Mouse (Mus musculus) embryo, embryonic 10 days (tissue): ENCODE measurements around the gene Arhgap9.
"Not testable (repeated sequence)": the region's sequence is repeated elsewhere in the genome, so short reads cannot be mapped to it uniquely, and the experiment has no call there.

Experiments
- DNase-seq: peaks from one replicate; pipeline ENCODE4 v3.0.0-alpha.2; 2015; ENCODE audit warnings: low spot score

The Arhgap9 gene

GRCm38 (mm10) chr10:127292987-127293538 lies 28.7 kb upstream of the Arhgap9 start:
- DNase-seq = no peak

- DNase-seq = no peak
Observed at GRCm38 (mm10) chr10:127293590-127294113, 28.1 kb upstream of the Arhgap9 start.

GRCm38 (mm10) chr10:127294895-127295510 lies 26.8 kb upstream of the Arhgap9 start:
- no peak for DNase-seq

- DNase-seq = no peak
Observed at GRCm38 (mm10) chr10:127295986-127296794, 25.6 kb upstream of the Arhgap9 start.

GRCm38 (mm10) chr10:127297015-127297871 lies 24.5 kb upstream of the Arhgap9 start:
- no peak for DNase-seq

- no peak for DNase-seq
Observed at GRCm38 (mm10) chr10:127300361-127300760, 21.4 kb upstream of the Arhgap9 start.

- DNase-seq = no peak
Observed at GRCm38 (mm10) chr10:127303136-127303535, 18.6 kb upstream of the Arhgap9 start.

- DNase-seq = not testable (repeated sequence)
Observed at GRCm38 (mm10) chr10:127309167-127309566, 12.6 kb upstream of the Arhgap9 start.

GRCm38 (mm10) chr10:127310523-127311475 lies 11.0 kb upstream of the Arhgap9 start:
- peak; percentile 78 for DNase-seq

GRCm38 (mm10) chr10:127311476-127312355 lies 10.0 kb upstream of the Arhgap9 start, which contains the start of gene Mars:
Mars (minus strand) TSS chr10:127311786.
- peak; percentile 99 for DNase-seq

GRCm38 (mm10) chr10:127312356-127312676 lies 9.4 kb upstream of the Arhgap9 start:
- DNase-seq = peak; percentile 94

- no peak for DNase-seq
Observed at GRCm38 (mm10) chr10:127312858-127313257, 8.9 kb upstream of the Arhgap9 start.

GRCm38 (mm10) chr10:127313516-127313915 lies 8.2 kb upstream of the Arhgap9 start:
- DNase-seq = not testable (repeated sequence)

GRCm38 (mm10) chr10:127314950-127315349 lies 6.8 kb upstream of the Arhgap9 start:
- DNase-seq = not testable (repeated sequence)

- no peak for DNase-seq
Observed at GRCm38 (mm10) chr10:127317277-127317676, 4.5 kb upstream of the Arhgap9 start.

- no peak for DNase-seq
Observed at GRCm38 (mm10) chr10:127318009-127318408, 3.8 kb upstream of the Arhgap9 start.

- DNase-seq = no peak
Observed at GRCm38 (mm10) chr10:127319969-127320368, 1.8 kb upstream of the Arhgap9 start.

GRCm38 (mm10) chr10:127322178-127322577 lies 414 bp downstream of the Arhgap9 start:
- DNase-seq = no peak

- no peak for DNase-seq
Observed at GRCm38 (mm10) chr10:127322669-127323068, 905 bp downstream of the Arhgap9 start.
